Mouse (Mus musculus) gonadal fat pad, adult 2 months (tissue): ENCODE data around the gene Eef2kmt. TPM values are rescaled to one million over a fixed set of nuclear protein-coding genes. Genes with fewer than 3 reads are reported as not detected.
"Not testable (repeated sequence)": the region's sequence is repeated elsewhere in the genome, so short reads cannot be mapped to it uniquely, and the experiment has no call there.

Source experiments
- DNase-seq: peaks from one replicate; pipeline ENCODE4 v3.0.0-alpha.2; 2012; ENCODE audit warnings: low read depth
- polyA plus RNA-seq: library from polyadenylated mRNA; depleted of rRNA; stranded (reverse); fragments of >200 nt; gene quantifications from 2 replicates; pipeline ENCODE4 v1.2.3, GENCODE M21; 2012; rRNA removed

Eef2kmt gene
- polyA plus RNA-seq: 69.7 and 80.6 TPM in 2 replicates

DNA sequence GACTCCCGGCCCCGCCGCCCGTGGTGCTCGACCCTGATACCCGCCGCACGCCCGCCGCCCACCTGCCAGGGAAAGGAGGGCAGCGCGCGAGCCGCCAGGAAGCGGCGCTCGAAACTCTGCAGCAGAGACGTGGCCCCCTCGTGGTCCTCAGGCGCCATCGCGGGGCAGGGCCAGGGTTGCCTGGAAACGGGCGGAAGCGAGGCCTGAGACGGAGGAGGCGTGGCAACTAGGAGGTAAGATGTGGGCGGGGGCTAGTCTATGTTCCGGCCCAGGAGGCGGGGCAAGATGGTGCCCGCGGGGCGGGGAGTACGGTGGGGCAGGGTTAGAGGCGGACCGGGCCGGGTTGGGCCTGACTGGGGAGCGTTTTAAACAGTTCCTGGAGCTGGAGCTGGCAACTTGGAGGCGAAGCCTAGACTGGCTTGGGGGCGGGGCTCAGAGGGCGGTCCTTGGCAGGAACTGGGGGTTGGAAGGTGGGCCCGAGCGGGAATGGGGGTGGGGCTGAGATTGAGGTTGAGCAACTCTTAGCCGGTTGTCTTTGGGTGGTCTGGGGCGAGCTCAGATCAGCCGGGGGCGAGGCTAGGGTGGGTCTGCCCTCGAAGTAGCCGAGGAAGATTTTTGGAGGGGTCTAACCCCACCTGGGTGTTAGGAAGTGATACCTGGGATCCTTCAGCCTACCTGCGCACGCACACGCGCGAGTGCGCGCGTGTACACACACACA, at the start of gene Eef2kmt:
Gene Eef2kmt, minus strand, starts transcription at position 205 of the 718 bp plus-strand sequence.
- DNase-seq: peak; percentile 60

- no peak for DNase-seq
Measured at GRCm38 (mm10) chr16:5295238-5295637, 39.5 kb upstream of the Eef2kmt start.

- no peak for DNase-seq
Measured at GRCm38 (mm10) chr16:5285376-5285775, 29.6 kb upstream of the Eef2kmt start.

DNA sequence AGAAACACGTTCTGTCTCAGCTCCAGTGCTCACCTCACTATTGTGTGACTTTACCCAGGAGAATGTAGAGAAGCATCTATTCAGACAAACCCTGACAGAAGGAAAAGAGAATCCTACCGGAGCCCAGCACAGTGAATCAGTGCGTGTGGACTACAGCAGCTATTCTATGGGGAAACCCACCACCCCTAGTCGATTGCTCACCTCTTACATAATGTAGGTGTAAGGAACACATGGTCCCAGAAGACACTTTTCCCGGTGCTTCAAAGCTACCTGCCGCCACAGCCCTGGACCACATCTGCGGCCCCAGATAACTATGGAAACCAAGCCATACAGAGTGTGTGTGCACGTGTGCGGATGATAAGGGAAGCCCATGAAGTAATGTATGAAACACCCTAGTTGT, 26.9 kb upstream of the Eef2kmt start:
- DNase-seq: no peak

DNA sequence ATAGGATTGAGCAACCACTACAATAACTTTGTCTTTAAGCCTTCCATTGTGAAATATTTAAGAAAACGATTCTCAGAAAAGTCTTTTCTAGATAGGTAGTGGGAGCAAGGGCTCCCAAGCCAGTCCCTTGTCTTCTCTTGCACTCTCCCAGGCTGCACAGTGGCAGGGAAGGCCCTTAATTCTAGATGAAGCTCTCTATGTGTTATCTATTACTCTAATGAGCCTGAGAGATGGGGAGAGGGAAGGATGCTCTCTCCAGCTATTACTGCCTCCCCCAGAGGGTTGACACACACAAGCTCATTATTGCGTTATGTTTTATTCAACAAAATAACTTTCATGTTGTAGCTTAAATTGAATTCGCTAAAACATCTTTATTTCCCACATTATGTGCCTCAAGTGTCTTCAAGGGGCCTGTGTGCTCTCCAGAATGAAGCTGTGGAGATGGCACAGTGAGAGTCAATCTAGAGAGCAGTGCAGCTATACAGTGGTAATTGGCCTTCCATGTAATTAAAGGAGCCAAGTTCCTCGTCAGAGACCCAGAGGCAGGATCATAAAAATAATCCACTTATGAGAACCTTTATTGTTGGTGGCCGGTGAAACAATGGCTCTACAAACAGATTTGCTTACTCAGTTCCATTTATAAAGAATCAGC, 23.9 kb upstream of the Eef2kmt start:
- DNase-seq: no peak

DNA sequence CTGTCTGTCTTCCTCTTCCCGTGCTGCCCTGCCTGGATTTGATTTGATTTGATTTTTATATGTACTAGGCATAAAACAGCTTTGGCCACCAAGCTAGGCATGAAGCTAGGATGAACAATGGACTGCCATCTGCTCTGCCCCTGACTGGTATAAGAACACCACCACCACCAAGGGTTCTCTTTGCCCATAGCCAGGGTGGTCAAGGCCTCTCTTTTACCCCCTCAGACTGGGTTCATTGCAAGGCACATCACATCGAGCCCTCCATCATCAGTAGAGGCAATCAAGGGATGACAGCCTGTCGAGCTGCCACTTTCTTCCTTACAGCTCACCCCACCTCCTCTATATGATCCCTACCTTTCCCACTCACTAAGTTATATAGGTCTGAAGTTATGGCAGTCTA, 16.6 kb upstream of the Eef2kmt start:
- DNase-seq: no peak

- no peak for DNase-seq
Measured at GRCm38 (mm10) chr16:5271411-5272035, 15.7 kb upstream of the Eef2kmt start.

GRCm38 (mm10) chr16:5263926-5264325, 8.1 kb upstream of the Eef2kmt start:
- DNase-seq: no peak

DNA sequence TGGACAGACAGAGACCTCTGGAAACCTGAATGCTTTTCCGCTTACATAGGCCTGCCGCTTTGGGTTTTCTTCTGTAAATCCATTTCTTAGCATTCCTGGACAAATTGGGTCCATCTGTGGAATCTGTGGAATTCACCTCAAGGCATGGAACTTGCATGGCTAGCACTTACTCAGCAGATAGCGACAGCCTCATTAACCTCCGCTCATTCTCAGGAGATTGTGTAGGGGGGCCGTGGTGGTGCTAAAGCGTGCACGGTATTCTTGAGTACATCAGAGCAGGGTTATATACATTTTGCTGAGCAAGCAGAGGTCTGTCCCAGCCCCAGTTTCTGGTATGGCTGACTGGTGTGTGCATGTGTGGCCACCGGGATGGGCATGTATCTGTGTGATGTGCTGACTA, 7.4 kb upstream of the Eef2kmt start:
- DNase-seq: no peak

DNA sequence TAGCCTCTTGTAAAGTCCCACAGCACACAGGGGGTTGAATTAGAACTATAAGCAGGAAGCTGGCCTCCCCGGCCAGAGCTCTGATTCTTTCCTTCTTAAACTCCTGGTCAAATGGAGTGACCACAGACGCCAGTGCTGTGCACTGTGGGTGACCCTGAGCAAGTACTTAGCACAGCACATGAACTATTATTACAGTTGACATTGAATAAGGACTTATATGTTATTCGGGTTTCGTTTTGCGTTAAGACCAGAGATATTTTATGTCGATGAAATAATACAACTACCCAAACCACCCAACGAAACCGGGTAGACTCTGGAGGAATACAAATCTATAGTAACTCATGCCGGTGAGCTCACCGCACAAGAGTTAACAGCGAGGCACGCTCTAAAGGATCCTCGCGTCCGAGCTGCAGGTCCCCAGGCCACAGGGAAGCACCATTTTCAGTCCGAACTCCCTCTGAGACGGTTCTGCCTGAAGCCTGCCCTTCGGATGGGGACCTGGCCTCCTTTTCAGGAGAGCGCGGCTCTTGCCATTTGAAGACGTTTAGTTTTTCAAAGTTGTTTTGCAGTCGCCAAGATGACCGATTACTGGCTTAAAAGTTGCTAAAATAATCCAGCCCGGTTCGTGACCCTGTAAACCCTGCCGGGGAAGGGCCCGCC, 572 bp downstream of the Eef2kmt start:
- no peak for DNase-seq

GRCm38 (mm10) chr16:5254346-5255025, 1.3 kb downstream of the Eef2kmt start:
- no peak for DNase-seq

- DNase-seq: no peak
Measured at GRCm38 (mm10) chr16:5252260-5252659, 3.5 kb downstream of the Eef2kmt start.

- DNase-seq: no peak
Measured at GRCm38 (mm10) chr16:5250891-5251290, 4.9 kb downstream of the Eef2kmt start.

DNA sequence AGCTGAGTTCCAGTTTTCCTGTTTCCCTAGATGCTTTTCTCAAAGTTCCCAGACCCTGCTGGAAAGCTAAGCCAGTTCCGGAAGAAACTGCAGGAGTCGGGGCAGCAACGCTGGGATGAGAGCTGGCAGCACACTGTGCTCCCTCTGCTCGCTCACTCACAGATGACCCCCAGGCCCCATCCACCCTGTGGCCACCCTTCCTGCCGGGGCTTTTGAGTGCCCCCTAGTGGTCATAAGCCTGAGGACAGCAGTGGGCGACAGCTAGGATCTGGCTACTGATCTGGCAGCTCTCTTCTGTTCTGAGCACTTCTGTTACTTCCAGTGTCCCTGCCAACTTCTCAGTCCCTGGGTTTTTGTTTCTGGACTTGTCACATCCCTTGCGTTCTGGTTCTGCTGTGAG, 11.4 kb downstream of the Eef2kmt start:
- no peak for DNase-seq

DNA sequence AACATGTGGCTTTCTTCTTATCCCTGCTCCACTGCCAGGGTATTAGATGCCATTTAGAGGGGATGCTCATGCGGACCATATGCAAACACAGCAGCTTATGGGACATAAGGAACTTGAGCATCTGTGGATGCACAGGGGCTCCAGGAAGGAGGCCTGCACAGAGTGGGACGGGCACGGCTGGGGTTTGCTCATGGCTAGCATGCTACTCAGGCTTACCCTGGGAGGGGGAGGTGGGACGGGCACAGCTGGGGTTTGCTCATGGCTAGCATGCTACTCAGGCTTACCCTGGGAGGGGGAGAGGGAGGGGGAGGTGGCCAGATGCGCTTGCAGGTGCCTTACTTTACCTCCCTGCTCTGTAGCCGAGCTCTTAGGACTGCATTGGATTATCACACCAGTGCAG, 12.9 kb downstream of the Eef2kmt start:
- DNase-seq: no peak

DNA sequence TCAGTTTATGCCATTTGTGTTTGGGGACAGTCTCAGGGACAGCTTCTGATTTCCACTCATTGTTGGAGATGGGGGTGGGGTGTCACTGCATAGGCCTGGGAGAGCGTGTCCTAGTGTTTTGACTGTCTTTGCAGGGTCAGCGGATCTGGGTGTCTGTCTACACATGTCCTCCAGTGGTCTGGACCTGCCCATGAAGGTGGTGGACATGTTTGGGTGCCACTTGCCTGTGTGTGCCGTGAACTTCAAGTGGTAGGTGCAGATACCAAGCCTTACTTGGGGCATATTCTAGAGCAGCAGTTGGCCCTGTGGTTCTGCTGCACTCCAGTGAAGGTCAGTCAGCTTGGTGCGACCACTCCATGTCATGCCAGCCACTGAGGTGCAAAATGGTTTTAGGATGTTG, 13.4 kb downstream of the Eef2kmt start:
- DNase-seq: no peak

DNA sequence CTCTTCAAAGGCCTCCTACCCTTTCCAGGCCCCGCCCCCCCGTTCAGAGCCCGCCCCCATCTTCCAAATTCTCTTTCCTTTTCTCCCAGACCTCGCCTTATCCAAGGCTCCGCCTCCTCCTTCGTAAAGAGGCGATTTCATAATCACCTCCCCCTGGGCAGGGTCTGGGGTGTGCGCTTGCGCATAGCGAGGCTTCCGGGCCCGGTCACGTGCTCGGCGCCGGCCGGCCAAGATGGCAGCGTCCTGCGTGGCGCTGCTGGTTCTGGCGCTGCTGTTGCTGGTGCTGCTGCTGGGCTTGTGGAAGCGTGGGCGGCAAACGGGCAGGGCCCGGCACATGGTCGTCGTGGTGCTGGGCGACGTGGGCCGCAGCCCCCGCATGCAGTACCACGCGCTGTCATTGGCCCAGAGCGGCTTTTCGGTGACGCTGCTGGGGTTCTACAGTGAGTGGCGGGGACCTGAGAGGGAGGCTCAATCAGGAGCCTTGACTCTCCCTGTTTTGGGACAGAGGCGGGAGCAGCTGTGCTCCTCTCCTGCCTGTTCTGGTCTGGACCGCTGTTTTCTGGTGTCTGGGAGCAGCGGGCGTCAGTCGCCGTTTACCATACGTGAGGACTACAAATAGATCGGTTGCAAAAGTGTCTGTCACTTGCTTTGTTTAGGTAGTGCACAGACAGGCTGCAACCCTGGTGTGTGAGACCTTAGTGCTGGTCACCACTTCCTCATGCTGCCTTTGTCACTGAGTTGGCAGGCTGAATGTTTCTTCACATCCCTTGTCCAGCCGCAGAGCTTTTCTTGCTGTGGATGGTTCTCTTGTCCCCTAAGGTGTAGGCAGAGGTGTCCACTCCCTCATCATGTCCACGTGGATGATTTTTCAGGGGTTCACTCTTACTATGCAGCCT, 22.1 kb downstream of the Eef2kmt start, which contains the start of gene Alg1:
Gene Alg1, plus strand, starts transcription at position 204 of the 896 bp plus-strand sequence.
- DNase-seq: peak; percentile 75

DNA sequence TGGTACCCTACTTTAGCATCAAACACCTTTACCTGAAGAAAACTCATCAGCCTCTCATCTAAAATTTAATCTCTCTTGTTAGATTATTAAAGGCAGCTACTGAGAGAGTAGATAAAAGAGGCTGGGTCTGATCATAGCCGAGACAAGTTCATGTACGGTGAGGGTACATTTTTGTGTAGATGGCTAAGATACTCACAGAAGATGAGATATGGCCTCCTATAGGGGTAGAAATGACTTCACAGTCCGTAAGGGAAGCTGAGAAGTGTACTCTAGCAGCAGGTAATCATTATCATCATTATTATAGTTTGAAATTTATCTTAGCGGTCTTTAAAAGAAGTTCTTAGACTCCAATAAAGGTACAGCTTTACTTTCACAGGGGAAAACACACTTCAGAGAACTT, 22.8 kb downstream of the Eef2kmt start:
- no peak for DNase-seq

DNA sequence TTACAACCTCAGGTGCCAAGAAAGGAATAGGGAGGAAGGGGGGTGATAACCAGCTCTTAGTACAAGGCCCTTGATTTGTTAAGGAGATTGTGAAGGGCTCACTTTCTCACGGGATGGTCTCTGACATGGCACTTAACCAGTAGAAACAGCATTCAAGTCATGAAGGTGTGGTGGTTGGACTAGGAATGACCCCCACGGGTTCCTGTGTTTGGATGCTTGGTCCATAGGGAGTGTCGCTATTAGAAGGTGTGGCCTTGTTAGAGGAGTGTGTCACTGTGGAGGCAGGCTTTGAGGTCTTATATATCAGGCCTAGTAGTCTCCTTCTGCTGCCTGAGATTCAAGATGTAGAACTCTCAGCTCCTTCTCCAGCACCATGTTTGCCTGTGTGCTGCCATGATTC, 27.7 kb downstream of the Eef2kmt start:
- not testable (repeated sequence) for DNase-seq

GRCm38 (mm10) chr16:5227501-5227900, 28.3 kb downstream of the Eef2kmt start:
- DNase-seq: not testable (repeated sequence)

DNA sequence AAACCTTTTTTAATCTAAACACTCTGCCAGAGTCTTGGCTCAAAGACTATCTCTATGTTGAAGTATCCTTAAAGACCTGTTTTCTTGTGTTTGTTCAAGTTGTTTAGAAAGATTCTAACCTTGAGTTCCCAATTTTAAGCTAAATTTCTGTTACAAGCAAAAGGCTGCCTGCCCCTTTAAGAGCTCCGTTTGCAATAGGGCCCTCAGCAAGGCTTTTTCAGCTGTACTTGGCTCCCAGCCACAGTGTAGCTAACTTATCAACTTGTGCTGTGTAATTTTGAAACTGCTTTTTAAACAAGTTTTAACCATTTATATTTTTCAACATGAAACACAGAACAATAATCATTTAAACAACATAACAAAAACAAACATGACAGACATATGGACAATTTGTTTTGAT, 29.2 kb downstream of the Eef2kmt start:
- not testable (repeated sequence) for DNase-seq
